Mouse (Mus musculus) testis, adult 2 months (tissue): ENCODE measurements around the gene Rbfox3.

Experiments
- CTCF ChIP-seq: fragments of 200-500 bp; IDR thresholded peaks from 2 replicates; pipeline ENCODE4 v1.5.1; 2012; ENCODE audit warnings: low read depth, mild to moderate bottlenecking, inconsistent platforms, low read length, moderate library complexity; ENCODE audit not compliant: control insufficient read depth, insufficient read depth, insufficient replicate concordance
- POLR2A ChIP-seq: fragments of 200-500 bp; IDR thresholded peaks from 2 replicates; pipeline ENCODE4 v1.6.1; 2012; ENCODE audit warnings: low read depth, mild to moderate bottlenecking, inconsistent platforms, low read length, moderate library complexity; ENCODE audit not compliant: control insufficient read depth

DNA sequence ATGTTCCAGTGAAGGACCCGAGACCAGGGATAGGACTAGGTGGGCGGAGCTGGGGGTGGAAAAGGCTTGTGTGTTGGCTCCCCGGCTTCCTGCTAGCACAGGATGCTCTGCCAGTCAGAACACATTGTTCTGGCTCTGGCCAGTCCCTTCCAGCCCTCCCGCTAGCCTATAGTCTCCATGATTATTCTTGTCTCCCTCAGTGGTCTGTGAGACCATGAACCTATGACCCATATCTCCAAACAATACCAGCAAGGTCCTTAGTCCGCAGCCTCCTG, 407.3 kb downstream of the Rbfox3 start:
- no peak for TF ChIP-seq CTCF
- no peak for TF ChIP-seq POLR2A
